Mouse (Mus musculus): ENCODE measurements around the gene Hook2. TPM values are rescaled to one million over a fixed set of nuclear protein-coding genes. Genes with fewer than 3 reads are reported as not detected.

Gene Hook2
- 11.4 and 11.8 TPM in 2 replicates for polyA plus RNA-seq (2014; fragmentation: Nextera tagmentation; extraction: Ambion mirVana)

DNA sequence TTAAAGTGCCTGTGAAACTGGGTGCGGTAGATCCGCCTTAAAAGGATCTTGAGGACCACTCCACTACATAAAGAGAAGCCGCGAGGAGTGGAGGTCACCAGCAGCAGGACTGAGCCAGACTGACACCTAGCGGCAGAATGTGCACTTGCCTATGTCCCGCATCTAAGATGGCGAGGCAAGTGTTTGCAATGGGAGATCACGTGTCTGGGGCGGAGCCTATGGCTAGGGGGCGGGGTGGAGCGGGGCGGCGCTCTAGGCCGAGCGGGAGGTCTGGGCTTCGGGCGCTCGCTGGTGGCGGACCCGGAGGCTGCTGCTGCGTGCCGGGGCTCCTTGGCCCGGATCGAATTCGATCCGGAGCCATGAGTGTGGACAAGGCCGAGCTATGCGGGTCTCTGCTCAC, at the start of gene Hook2:
Gene Hook2 (plus strand): TSS at position 255 of the 400 bp plus-strand sequence.
- peaks cover 16% of the 10 kb centered on the region for H3K4me1 ChIP-seq (ENCODE audit: control insufficient read depth, insufficient read depth, low read length)
- no peaks in the 10 kb centered on the region for H3K36me3 ChIP-seq (ENCODE audit: control insufficient read depth, insufficient read depth, low read length)
- peaks cover 10% of the 10 kb centered on the region for H3K27me3 ChIP-seq (ENCODE audit: control insufficient read depth, insufficient read depth, low read length)
- peak within 1 kb of the TSS; percentile 97 for H3K4me2 ChIP-seq
- peak; percentile 100 for DNase-seq (ENCODE audit: low spot score, missing footprints)
- ATAC-seq (ENCODE audit: low FRiP score): peak; percentile 95
- WGBS: under 1% methylated on average over 27 of the region's 28 CpGs
- H3K9ac ChIP-seq (ENCODE audit: low read length): peak within 1 kb of the TSS; percentile 67
- peak within 1 kb of the TSS; percentile 51 for H3K4me3 ChIP-seq (ENCODE audit: low read depth, low read length)
- H3K9me3 ChIP-seq (ENCODE audit: control insufficient read depth, low read length): no peaks in the 10 kb centered on the region
- no peak within 1 kb of the TSS for H3K27ac ChIP-seq (ENCODE audit: low read depth, low read length)

DNA sequence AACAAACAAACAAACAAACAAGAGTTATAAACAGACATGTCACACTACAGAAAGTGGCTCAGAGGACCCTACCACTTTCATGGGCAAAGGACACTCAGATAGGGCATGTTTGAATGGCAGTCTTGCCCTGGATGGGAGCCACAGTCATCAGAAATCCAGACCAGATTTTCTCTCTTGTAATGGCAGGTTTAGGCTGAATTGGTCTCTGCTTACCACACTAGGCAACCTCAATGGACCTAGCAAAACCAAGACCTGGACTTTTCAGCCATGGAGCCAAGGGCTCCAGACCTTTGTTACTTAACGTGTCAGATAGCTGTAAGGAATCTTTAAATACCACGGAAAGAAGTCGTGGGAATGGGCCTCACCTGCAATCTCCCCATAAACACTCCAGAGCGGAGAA, 46.7 kb upstream of the Hook2 start:
- H3K4me1 ChIP-seq (ENCODE audit: control insufficient read depth, insufficient read depth, low read length): peaks cover 23% of the 10 kb centered on the region
- no peak overlapping the region for H3K9ac ChIP-seq (ENCODE audit: low read length)
- H3K27me3 ChIP-seq (ENCODE audit: control insufficient read depth, insufficient read depth, low read length): peaks cover 37% of the 10 kb centered on the region
- no peak for ATAC-seq (ENCODE audit: low FRiP score)
- H3K36me3 ChIP-seq (ENCODE audit: control insufficient read depth, insufficient read depth, low read length): no peaks in the 10 kb centered on the region
- WGBS: 18% methylated on average over 4 of the region's 4 CpGs
- H3K27ac ChIP-seq (ENCODE audit: low read depth, low read length): no peak overlapping the region
- no peak overlapping the region for H3K4me3 ChIP-seq (ENCODE audit: low read depth, low read length)
- no peak overlapping the region for H3K4me2 ChIP-seq
- no peaks in the 10 kb centered on the region for H3K9me3 ChIP-seq (ENCODE audit: control insufficient read depth, low read length)
- peak; percentile 81 for DNase-seq (ENCODE audit: low spot score, missing footprints)

DNA sequence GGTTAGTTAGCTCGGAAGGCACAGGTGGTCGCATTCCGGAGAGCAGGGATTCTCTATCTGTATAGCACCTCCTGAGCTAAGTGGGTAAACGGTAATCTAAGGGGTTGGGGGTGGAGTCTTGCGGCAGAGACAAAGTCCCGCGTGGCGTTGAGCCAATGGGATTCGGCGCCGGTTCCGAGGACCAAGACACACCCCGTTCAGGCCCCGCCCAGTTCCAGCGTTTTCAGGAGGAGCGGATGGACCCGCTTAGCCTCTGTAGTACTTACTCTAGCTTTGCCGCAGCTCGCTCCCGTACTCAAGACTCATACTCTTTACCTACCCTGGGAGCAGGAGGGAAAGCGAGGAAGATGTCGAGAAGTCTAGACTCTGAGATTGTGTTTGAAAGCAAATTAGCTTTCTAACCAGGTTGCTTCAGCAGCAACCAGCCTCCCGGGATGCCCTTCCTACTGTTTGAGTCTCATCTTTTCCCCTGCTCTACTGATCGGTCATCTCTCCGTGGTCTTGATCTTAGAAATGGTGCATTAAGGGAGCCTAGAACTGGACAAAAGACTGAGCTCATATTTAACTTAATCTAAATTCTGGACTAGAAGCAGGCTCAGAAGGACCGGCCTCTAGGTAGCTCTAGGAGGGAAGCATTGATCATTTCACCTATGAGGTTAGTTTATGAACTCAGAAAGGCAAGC, 45.8 kb upstream of the Hook2 start:
- Histone ChIP-seq H3K4me3 (ENCODE audit: low read depth, low read length) (peak overlapping the region; percentile 14; the same call in 1 of the 2 replicates), H3K27me3 (ENCODE audit: control insufficient read depth, insufficient read depth, low read length) (peaks cover 37% of the 10 kb centered on the region)

DNA sequence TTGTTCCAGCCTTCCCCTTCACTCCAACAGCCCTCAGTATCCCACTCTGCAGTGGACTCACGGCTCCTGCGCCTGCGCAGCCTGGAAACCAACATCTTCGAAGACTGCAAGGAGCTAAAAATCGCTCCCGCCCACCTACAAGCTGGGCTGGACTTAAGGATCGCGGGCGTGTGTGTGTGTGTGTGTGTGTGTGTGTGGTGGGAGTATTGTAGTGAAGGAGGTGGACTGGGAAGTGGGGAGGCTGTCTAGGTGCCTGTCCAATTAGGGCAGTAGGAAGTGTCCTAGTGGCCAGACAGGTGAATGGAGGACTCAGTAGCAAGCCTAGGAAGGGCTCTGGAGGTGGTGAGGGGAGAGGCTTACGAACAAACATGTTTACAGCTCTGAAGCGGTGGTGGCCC, 45.2 kb upstream of the Hook2 start:
- Histone ChIP-seq H3K27ac (ENCODE audit: low read depth, low read length) (no peak overlapping the region), H3K4me1 (ENCODE audit: control insufficient read depth, insufficient read depth, low read length) (peaks cover 23% of the 10 kb centered on the region), H3K27me3 (ENCODE audit: control insufficient read depth, insufficient read depth, low read length) (peaks cover 40% of the 10 kb centered on the region), H3K4me2 (peak overlapping the region; percentile 92), H3K4me3 (ENCODE audit: low read depth, low read length) (peak overlapping the region; percentile 57; the same call in 1 of the 2 replicates), H3K9me3 (ENCODE audit: control insufficient read depth, low read length) (no peaks in the 10 kb centered on the region), H3K36me3 (ENCODE audit: control insufficient read depth, insufficient read depth, low read length) (no peaks in the 10 kb centered on the region), H3K9ac (ENCODE audit: low read length) (no peak overlapping the region)
- ATAC-seq (ENCODE audit: low FRiP score): peak; percentile 56
- no peak for DNase-seq (ENCODE audit: low spot score, missing footprints)
- 4% methylated on average over 11 of the region's 11 CpGs for WGBS

More for the DNA sequence above, 45.8 kb upstream of the Hook2 start:
- no peak overlapping the region for H3K27ac ChIP-seq (ENCODE audit: low read depth, low read length)
- H3K36me3 ChIP-seq (ENCODE audit: control insufficient read depth, insufficient read depth, low read length): no peaks in the 10 kb centered on the region
- DNase-seq (ENCODE audit: low spot score, missing footprints) (peak; percentile 92), ATAC-seq (ENCODE audit: low FRiP score) (peak; percentile 51; the same call in 1 of the 2 replicates)
- H3K9ac ChIP-seq (ENCODE audit: low read length): no peak overlapping the region
- H3K4me1 ChIP-seq (ENCODE audit: control insufficient read depth, insufficient read depth, low read length): peaks cover 23% of the 10 kb centered on the region
- 2% methylated on average over 26 of the region's 26 CpGs for WGBS
- no peaks in the 10 kb centered on the region for H3K9me3 ChIP-seq (ENCODE audit: control insufficient read depth, low read length)
- H3K4me2 ChIP-seq: peak overlapping the region; percentile 92

DNA sequence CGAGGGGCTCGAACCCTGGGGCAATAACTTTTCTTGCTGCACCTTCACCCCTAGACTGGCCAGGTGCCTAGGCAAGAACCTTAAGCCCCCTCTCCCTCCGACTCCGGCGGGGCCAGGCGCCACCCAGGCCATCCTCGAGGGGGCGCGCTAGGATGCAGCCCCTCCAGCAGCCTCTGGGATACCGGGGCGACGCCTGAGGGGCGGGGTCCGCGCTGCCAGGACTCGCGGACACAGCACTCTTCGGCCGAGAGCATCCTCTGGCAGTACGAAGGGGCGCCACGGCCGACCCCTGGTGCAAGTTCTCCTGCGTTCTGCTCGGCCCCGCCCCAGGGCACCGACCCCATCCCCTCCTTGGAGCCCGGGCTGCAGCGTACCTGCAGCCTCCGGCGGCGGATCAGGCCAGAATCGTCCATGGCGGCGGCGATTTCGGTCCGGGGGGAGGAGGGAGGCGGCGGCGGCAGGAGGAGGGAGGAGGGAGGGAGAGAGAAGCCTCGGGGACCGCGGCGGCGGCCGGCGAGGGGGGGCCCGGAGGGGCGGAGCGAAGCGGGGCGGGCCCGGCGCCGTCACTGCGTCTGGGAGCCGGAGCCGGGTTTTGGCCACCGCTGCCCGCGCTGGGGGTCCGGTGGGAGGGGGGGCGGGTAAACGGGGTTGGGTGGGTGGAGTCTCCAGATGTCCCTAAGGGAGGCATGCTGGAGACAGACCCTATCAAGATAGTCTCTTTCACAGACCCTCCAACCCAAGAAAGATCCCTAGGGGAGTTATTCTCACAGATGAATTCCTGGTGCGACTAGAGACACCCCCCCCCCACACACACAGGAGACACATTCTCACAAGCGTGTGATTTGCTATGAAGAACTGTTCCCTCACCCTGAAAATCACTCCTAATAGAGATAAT, 44.5 kb upstream of the Hook2 start:
- Histone ChIP-seq H3K27me3 (ENCODE audit: control insufficient read depth, insufficient read depth, low read length) (peaks cover 46% of the 10 kb centered on the region), H3K4me1 (ENCODE audit: control insufficient read depth, insufficient read depth, low read length) (peaks cover 23% of the 10 kb centered on the region), H3K9me3 (ENCODE audit: control insufficient read depth, low read length) (no peaks in the 10 kb centered on the region), H3K27ac (ENCODE audit: low read depth, low read length) (no peak overlapping the region), H3K4me2 (peak overlapping the region; percentile 92), H3K4me3 (ENCODE audit: low read depth, low read length) (peak overlapping the region; percentile 57), H3K36me3 (ENCODE audit: control insufficient read depth, insufficient read depth, low read length) (no peaks in the 10 kb centered on the region), H3K9ac (ENCODE audit: low read length) (peak overlapping the region; percentile 62)
- DNase-seq (ENCODE audit: low spot score, missing footprints) (peak; percentile 97), ATAC-seq (ENCODE audit: low FRiP score) (peak; percentile 73)
- WGBS: 0% methylated on average over 46 of the region's 67 CpGs

DNA sequence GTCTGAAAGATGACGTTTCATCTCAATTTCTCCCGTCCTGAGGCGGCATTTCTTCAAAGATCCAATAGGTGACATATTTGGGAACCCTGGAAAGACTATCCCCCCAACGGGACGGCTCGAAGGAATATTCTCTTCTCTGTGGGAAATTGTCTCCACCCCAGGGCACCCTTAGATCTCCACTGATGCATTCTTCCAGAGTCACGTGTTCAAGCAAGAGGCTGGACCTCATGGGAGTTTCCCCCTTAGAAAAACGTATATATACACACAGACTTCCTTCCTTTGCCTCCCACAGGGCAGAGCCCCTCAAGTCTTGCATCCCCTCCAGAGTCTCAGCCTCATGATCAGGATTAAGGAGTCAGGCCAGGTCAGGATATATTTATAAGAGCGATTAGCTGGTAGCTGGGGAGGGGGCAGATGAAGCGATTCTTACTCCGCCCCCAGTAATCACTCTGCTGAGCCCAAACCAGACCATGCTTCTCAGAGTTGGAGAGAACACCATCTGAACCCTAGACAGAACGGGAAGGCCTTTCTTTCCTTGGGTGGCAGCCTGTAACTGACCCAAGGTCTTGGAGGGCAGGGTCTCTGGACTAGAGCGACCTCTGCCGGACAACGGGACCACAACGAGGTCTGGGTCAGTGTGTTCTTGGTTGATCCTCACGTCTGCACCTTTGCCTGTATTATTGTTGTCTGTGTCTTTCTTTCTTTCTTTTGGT, 43.7 kb upstream of the Hook2 start, which contains the start of gene Rtbdn:
Gene Rtbdn (plus strand): TSS at position 464 of the 713 bp plus-strand sequence.
- ATAC-seq (ENCODE audit: low FRiP score) (0 out of 2 replicates have a peak, but pooled peaks have one; percentile 27), DNase-seq (ENCODE audit: low spot score, missing footprints) (peak; percentile 91)
- H3K9me3 ChIP-seq (ENCODE audit: control insufficient read depth, low read length): no peaks in the 10 kb centered on the region
- WGBS: 9% methylated on average over 17 of the region's 17 CpGs
- H3K4me2 ChIP-seq: peak within 1 kb of the TSS; percentile 92
- H3K9ac ChIP-seq (ENCODE audit: low read length): peak within 1 kb of the TSS; percentile 62
- H3K4me3 ChIP-seq (ENCODE audit: low read depth, low read length): peak within 1 kb of the TSS; percentile 57
- no peak within 1 kb of the TSS for H3K27ac ChIP-seq (ENCODE audit: low read depth, low read length)
- peaks cover 46% of the 10 kb centered on the region for H3K27me3 ChIP-seq (ENCODE audit: control insufficient read depth, insufficient read depth, low read length)
- H3K36me3 ChIP-seq (ENCODE audit: control insufficient read depth, insufficient read depth, low read length): no peaks in the 10 kb centered on the region
- H3K4me1 ChIP-seq (ENCODE audit: control insufficient read depth, insufficient read depth, low read length): peaks cover 23% of the 10 kb centered on the region

DNA sequence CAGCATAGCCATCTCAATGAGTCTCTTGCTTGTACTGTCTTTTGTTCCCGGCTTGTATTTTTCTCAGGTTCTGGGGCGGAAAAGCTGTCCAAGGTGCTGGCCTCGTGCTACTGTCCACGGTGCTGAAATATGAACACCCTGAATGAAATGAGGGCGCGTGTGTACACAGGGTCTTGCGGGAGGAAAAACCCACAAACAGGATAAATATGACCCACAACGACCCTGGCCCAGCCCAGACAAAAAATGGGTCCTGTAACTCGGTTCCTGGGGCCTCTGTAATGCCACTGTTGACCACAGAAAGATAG, 43.2 kb upstream of the Hook2 start:
- no peak for ATAC-seq (ENCODE audit: low FRiP score)
- H3K36me3 ChIP-seq (ENCODE audit: control insufficient read depth, insufficient read depth, low read length): no peaks in the 10 kb centered on the region
- no peak overlapping the region for H3K4me2 ChIP-seq
- 15% methylated on average over 9 of the region's 9 CpGs for WGBS
- H3K9ac ChIP-seq (ENCODE audit: low read length): no peak overlapping the region
- peaks cover 46% of the 10 kb centered on the region for H3K27me3 ChIP-seq (ENCODE audit: control insufficient read depth, insufficient read depth, low read length)
- peaks cover 23% of the 10 kb centered on the region for H3K4me1 ChIP-seq (ENCODE audit: control insufficient read depth, insufficient read depth, low read length)
- no peak for DNase-seq (ENCODE audit: low spot score, missing footprints)
- H3K4me3 ChIP-seq (ENCODE audit: low read depth, low read length): no peak overlapping the region
- H3K9me3 ChIP-seq (ENCODE audit: control insufficient read depth, low read length): no peaks in the 10 kb centered on the region
- H3K27ac ChIP-seq (ENCODE audit: low read depth, low read length): no peak overlapping the region

DNA sequence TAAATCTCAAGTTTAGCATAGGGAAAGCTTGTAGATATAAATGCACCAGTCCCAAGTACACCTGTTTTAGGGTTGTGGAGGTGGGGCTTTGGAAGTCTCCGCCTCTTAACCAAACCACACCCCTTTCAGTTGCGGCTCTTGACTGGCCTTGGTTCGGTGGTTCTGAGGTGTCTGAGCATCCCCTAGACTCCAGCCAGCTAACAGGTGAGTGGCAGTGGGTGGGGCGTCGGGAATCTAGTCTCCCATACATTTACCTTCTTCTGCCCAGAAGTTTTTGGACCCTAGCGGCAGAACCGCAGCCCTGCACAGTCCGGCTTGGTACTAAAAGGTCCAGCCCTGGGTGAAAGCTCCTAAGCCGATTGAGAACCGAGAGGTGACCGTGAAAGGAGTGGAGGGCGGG, 40.6 kb upstream of the Hook2 start:
- DNase-seq (ENCODE audit: low spot score, missing footprints) (peak; percentile 73), ATAC-seq (ENCODE audit: low FRiP score) (no peak)
- H3K36me3 ChIP-seq (ENCODE audit: control insufficient read depth, insufficient read depth, low read length): no peaks in the 10 kb centered on the region
- H3K27me3 ChIP-seq (ENCODE audit: control insufficient read depth, insufficient read depth, low read length): peaks cover 31% of the 10 kb centered on the region
- no peaks in the 10 kb centered on the region for H3K9me3 ChIP-seq (ENCODE audit: control insufficient read depth, low read length)
- peaks cover 18% of the 10 kb centered on the region; the same call in 1 of the 2 replicates for H3K4me1 ChIP-seq (ENCODE audit: control insufficient read depth, insufficient read depth, low read length)
- WGBS: 17% methylated on average over 12 of the region's 12 CpGs
- no peak overlapping the region for H3K4me2 ChIP-seq
- no peak overlapping the region for H3K4me3 ChIP-seq (ENCODE audit: low read depth, low read length)
- no peak overlapping the region for H3K27ac ChIP-seq (ENCODE audit: low read depth, low read length)
- H3K9ac ChIP-seq (ENCODE audit: low read length): no peak overlapping the region

Measured in midbrain, embryonic 11.5 days (tissue).